Mouse (Mus musculus) kidney, postnatal 36 days (tissue): Measurements from ENCODE around the gene Smpd3.

Source experiments
- DNase-seq, 2 experiments: peaks; one replicate each; pipeline ENCODE4 v3.0.0; 2021 to 2022; ENCODE audit warnings: mixed read lengths in 2 of 2

The Smpd3 gene

DNA sequence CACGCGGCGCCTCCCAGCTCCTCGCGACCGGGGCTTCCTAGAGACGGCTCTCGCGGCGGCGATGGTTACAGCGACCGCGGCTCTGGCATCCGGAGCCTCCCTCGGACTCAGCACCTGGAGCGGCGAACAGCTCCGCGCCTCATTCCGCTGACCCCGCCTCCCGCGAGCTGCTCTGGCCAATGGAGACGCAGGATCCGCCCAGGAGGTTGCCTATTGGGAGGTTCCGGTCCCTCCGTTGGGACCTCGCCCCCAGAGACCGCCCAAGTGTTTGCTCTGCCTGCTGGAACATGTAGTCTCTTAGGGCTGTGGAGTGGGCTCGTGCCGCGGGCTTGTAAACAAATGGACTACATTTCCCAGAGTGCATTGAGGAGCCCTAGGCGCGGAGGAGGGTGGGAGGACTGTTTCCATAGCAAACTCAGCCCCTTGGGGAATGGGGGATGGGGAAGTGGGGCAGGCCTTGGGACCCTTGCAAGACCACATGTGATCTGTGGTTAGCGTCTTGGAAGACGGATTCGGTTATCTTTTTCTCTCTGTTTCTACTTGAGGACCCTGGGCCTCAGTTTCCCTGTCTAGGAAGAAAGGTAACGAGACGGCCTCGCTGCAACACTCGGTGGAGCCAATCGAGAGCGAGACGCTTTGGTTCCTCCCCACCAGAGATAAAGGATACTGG, at the start of gene Smpd3:
Gene Smpd3, minus strand, starts transcription at position 137 of the 670 bp plus-strand sequence.
- DNase-seq: peak; percentile 98 to 99

DNA sequence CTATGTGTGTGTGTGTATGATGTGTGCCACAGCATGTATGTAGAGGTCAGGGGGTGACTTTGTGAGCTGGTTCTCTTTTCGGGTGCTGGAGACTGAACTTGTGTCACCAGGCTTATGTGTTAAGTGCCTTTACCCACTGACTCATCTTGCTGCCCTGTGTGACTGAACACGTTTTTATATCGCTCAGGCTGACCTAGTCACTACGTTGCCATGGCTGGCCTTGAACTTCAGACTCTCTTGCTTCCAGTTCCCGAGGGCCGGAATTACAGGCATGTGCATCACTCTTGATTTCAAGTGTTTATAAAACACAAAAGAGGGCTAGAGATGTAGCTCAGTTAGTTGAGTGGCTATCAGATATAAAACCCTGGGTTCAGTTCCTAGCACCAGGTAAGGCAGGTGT, 43.2 kb upstream of the Smpd3 start:
- DNase-seq: no peak

DNA sequence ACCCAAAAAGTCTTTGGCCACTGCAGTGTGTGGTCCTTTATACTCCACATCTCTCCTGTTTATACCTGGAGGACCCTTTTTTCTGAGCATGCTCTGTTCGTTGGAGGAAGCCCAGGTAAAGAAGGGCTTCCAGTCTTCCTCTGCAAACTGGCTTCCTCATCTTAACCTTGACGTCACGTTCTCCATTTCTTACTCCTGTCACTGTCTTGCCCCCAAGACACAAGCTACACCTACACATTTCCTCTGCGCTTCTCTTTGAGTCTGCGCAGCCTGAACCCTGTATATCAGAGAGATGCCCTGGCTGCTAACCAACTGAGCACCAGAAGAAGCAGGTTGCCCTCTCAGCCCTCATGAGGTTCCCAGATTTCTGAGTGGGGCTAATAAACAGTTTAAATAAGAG, 41.6 kb upstream of the Smpd3 start:
- no peak for DNase-seq

DNA sequence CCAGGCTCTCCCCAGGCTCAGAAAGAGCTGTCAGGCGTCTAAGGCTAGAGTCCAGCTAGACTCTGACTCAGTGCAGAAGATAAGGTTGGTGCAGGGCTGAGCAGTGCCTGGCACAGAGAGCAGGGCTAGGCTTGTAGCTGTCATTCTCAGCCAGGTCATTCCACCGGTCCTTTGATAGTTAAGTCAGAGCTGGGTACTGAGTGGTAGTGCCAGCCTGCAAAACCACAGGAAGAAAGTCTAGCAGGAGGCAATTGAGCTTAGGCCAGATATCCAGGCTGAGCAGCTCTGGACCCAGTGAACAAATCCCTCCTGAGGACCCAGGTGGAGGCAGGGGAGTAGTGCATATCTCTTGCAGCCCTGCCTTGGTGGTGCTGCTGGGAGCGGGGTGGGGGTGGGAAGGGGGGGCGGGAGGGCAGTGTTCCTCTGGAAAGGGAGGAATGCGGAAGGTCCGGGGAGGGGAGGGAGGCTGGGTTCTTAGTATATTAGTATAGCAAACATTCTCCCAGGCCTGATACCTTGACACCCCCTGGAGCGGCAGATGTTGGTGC, 40.8 kb upstream of the Smpd3 start:
- DNase-seq: no peak

DNA sequence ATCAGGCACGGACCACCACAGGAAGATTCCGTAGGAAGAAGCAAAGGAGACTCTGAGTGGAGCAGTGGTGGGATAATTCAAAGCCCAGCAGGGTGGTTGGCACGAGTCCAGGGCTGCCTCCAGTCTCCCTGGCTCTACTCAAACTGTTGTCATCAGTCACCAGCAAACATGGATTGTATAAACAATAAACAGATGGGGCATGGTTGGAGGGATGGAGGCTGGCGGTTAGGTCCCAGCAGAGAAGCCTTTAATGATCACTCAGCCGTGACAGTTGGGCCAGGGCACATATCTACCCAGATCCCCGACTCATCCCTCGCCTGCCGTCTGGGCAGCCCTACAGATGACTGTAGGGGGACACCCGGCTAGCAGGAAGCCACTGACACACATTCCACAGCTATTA, 39.1 kb upstream of the Smpd3 start:
- no peak for DNase-seq

DNA sequence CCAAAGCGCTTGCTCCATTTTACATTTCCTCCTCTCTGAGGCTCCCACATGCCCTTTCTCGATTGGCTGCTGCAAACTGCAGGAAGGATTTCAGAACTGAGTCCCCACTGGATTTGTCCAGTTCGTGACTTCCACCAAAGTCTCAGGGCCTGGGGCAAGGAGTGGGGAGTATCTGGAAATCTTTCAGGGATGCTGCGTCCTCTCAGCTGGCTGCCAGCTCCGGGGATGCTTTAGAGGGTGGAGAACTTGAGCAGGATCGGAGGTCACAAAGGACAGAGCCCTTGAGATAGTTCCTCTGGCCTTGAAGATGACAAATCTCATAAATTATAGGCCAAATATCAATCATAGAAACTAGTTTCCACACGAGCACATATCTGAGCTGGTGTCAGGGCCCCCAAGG, 38.2 kb upstream of the Smpd3 start:
- DNase-seq: no peak

DNA sequence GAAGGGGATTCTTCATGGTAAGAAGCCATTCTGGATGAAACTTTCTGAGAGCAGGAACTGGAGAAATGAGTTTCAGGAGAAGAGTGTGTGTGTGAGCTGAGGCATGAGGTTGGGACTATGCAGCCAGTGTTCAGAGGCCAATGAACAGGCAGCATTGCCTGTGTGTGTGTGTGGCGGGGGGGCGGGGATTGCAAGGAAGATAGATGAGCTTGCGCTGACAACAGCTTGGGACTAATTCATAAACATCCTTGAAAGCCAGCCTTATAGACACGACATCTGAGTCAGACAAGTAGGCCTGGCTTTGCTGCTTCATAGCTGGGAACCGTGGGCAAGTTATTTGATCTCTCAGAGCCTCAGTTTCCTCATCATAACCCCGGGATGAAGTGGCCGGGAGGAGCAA, 31.3 kb upstream of the Smpd3 start:
- DNase-seq: no peak

DNA sequence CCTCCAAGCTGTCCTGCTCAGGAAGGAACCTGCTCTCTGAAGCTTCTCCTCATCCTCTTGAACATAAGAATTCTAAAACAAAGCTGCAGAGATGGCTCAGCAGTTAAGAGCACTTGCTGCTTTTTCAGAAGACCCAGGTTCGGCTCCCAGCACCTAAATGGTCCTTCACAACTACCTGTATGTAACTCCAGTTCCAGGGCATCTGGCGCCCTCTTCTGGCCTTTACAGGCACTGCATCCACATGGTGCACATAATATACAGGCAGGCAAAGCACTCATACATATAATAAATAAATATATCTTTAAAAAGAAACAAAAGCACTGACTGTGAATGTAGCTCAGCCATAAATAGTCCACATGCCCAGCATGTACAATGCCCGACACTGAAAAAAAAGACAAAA, 30.7 kb upstream of the Smpd3 start:
- DNase-seq: peak in 1 of 2 experiments; percentile 5

DNA sequence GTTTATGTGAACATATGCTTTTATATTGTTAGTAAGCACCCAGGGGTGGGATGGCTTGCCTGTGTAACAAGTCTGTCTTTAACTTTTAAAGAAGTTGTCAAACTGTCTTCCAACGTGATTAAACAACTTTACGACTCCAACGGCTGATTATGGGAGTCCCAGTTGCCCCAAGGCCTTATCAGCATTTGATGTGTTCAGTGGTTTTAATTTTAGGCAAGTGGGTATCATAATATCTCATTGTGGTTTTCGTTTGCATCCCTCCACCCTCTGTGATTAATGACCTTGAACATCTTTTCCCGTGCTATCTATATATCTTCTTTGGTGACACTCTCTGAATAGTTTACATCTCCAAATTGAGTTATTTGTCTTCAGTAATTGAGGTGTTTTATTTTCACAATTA, 27.0 kb upstream of the Smpd3 start:
- DNase-seq: no peak

DNA sequence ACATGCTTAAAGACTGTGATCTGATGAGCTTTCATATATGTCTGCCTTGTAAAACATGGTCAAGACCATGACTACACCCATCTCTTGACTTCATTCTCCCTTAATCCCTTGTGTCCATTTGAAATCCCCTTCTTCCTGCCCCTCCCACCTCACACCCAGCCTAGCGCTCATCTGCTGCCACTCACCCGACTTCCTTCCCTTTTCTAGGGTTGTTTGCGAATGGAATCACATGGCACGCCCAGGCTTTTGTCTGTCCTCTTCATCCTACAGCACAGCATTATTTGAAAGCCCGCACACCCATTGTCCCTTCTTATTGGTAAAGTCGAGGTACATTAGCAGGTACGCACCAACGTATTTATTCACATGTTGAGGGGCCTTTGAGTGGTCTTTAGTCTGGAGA, 26.5 kb upstream of the Smpd3 start:
- DNase-seq: no peak

DNA sequence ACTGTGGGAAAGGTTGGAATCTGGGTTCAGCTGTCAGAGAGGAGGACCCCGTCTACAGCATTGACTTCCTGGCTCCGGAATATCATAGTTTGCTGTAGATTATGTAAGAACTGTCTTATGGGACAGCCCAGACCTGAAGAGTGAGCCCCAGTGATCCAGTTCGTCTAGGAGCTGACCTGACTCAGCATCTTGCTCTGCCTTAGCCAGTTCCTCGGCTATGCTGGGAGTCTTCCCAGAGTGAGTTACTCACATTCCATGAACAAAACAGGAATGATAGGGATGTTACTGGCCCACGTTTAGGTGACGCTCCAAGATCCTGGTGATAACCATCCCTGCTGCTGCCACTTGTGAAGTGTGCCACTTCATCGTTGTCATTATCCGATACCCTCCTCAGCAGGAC, 25.5 kb upstream of the Smpd3 start:
- no peak for DNase-seq

DNA sequence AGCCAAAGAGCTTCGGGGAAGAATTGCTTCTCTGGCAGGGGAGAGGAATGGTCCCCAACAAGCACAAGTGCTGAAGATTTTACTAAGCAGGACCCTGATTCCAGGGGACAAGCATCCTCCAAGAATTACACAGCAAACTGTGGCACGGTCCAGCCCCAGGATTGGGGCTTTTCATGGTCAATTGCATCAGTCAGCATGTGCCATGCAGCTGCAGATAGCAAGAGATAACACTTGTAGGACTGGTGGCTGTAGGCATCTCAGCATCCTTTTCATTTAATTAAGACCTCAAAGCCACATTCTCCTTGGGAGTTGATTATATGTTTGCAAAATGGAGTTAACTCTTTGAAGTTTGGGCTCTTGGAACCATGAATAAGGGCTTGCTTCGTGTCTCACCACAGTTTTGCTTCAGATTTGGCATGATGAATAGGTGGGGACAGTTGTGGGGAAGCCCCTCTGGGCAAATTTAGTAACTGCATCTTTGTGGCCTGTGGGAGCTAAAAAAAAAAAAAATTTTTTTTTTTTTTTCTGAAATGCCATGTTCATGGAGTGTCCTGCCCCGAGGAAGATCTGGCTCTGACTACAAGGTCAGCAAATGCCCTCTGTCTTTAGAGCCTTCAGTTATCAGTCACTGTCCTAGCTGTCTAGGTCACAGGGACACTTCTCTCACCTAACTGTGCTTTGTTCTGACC, 22.0 kb upstream of the Smpd3 start:
- no peak for DNase-seq

DNA sequence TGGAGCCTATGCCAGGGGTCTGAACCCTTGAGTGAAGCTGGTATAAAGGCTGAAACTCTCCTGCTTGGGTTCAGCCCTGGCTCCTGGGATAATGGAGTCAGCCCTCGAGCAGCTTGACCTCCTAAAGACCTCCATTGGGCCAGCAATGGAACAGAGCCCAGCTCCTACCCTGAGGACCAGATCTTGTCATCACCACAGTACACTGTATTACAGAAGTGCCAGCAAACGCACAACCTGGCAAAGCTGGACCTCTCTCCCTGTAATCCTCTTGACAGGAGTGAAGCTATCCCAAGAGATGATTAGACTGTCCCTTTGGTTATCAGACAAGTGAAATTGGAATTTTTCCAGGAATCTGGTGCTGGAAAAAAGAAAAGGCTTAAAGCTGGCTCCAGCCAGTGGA, 13.3 kb upstream of the Smpd3 start:
- no peak for DNase-seq

DNA sequence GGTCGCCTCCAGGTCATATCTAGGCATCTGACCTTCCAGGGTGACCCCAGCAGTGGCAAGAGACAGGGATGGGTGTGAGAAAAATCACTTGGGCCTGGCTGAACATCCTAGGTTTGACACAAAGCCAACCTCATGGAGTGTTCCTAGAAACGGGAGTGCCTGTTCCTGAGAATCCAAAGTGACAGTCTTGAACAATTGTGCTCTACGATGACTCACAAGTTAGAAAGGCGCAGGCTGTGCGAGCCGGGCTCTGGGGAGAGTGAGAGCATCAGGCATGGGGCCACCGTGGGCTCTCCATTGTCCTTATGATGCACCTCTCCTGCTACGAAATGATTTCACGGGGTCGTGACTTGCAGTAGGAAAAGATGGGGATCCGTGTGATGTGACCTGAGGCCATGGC, 11.6 kb upstream of the Smpd3 start:
- DNase-seq: no peak

DNA sequence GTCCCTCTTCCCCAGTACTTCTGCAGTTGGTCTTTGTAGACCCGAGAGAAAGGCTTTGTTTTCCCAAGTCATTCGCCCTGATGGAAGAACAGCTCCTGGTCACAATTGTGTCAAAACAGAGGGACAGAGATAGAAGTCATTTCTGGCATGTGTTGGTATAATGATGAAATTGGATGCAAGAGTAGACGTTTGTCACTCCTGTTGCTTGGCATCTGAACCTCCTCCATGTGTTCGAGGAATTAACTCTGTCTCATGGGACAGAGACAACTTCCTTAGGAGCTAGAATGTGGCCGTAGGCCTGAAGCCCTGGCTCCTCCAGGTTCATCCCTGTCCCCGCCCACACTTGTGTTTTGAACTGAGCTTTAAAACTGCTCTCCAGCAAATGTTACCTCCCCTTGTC, 8.3 kb upstream of the Smpd3 start:
- no peak for DNase-seq

DNA sequence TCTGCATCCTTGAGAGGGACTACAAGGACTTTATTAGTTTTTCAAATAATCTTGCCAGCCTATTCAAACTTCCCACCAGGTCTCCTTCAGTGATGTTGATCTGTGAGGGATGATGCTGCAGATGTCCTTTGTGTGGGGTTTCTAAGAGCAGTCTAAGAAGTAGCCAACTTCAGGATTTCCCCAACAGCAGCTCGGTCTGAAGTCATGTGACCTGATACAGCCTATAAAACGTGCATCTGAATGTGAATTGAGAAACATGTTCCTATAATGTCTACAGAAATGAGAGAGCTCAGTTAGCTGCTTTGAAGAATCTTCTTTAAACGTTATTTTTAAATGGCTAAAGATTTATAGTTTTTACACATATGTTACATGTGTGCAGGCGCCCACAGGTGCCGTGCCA, 5.7 kb upstream of the Smpd3 start:
- no peak for DNase-seq

DNA sequence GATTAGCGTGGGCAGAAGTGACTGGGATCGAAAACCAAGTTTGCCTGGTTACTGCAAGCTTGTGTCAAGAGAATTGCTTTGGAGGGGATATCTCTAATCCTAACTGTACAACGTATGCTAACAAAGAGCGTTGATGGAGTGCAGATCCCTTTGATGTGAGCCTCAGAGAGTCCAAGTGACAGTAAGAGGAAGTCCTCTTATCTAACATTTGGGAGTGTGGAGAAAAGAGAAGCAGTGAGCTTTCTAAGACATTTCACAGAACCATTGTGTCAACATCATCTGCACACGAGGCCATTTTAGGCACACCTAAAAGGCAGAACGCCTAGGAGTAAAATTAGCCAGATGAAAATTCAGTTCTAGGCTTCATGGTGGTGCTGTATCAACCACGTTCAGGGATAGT, 5.0 kb upstream of the Smpd3 start:
- DNase-seq: no peak

DNA sequence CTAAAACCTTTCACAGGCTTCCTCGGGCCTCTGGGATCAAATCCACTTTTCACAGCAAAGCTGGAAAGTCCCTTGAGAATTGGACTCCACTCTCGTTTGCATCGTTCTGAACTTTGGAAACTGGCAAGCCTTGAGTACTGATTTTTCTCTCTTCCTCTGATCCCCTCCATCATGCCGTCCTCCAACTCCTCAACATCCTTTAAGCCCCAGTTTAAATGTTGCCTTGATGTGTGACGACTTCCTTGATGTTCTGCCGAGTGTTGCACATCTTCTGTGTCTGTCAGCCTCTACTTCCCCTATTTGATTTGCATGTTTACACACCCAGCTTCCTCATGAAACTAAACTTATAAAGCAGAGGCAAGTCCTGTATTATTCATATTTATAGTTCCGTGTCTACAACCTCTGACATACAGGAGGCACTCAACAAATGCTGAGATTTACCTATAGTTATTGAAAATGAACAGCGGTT, 987 bp upstream of the Smpd3 start:
- no peak for DNase-seq

DNA sequence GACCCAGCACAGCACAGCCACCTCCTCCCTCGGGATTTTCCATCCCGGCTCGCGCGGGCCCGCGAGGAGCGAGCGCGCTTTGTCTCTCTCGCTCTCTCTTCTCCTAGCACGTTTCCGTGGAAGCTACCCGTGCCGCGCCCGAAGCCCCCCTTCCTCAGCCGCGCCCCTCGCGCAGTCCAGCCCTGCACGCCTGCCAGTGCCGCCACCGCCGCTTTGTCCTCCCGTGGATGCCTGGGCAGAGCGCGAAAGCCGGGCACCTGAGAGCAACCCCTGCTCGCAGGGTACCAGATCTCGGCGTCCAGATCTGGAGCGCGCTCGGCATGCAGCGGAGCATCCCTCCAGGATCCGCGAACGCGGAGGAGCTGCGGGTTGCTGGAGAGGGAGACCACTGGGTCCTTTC, 1.2 kb downstream of the Smpd3 start:
- DNase-seq: no peak

DNA sequence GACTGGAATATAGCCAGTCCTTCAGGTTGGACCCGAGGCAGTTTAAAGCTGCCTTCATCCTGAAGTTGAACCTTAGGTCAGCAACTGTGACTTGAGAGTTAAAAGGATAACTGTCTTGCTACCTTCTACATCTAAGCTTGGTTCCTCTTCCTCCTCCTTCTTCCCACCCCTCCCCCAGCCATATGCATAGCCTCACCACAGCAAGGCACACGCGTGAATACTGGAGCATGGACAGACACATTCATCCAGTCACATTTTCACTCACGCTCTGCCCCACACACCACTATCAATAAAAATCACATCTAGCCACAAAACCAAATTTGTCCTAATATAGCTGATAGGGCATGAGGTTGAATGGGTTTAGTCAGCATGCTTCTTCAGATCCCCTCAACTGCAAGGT, 1.8 kb downstream of the Smpd3 start:
- no peak for DNase-seq

DNA sequence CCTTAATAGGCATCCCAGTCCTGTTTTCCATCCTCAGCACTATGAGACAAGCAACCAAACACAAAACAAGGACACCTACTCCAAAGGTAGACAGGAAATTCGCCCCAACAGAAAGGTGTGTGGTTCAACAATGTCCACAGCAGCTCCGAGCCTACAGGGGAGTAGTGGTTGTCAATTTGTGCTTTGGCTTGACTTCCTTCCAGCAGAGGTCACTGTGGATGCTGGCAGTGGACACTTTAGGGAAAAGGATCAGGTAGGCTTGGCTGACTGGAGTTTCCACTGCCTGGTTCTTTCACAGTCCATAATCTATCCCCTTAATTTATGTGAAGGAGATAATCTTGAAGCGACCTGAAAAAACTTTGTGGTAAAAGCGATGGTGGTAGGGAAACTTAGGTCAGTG, 2.6 kb downstream of the Smpd3 start:
- DNase-seq: peak in 1 of 2 experiments; percentile 42

DNA sequence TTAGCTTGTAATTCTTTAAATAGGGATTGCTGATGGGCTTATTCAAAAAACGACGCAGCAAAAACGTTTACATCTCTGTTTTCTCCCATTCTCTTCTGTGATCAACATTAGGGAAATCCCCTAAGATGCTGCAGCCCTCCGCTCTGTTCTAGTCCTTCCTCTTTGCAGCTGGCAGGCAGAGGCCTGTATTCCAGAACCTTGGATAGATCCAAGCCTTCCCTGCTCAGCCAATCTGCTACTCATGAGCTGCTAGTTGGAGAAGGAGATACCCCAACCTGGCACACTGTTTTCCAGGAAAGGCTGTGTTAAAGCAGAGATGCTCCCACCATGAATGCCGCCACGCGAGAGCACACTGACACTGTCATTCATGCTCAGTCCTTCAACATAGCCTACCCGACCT, 4.4 kb downstream of the Smpd3 start:
- DNase-seq: peak in 1 of 2 experiments; percentile 6

DNA sequence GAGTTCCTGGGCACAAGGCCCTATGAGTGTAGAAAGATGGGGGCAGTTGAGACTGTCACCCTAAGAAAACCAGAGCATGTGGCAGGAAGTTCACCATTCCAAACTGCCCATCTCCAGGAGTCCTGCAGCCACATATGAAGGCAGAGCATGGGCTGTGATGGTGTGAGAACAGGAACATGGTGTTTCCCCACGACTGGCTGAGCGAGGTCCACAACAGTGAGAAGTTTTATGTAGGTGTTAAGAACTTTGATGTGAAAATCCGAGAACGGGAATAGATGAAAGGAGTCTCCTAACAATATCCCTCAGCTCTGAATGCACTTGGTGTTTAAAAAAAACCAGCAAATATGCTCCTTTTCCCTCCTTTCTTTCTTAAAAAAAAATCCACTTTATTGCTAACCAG, 5.3 kb downstream of the Smpd3 start:
- no peak for DNase-seq

DNA sequence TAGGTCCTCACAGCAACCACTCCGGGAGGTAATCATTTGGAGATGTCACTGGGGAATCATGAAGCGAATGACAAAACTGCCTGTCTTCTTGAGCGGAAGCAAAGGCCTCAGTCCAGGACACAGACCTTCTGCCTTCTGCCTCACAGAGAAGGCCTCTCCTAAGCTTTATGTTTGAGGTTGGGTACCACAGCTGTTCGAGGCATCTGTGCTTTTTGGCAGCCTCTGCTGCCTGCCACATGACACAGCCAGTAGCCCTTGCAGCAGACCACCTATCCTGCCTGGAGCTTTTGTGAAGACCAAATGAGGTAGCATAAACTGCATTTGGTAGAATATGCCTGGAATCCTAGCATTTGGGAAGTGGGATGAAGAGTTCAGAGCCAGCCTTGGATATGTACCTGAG, 11.2 kb downstream of the Smpd3 start:
- DNase-seq: no peak

DNA sequence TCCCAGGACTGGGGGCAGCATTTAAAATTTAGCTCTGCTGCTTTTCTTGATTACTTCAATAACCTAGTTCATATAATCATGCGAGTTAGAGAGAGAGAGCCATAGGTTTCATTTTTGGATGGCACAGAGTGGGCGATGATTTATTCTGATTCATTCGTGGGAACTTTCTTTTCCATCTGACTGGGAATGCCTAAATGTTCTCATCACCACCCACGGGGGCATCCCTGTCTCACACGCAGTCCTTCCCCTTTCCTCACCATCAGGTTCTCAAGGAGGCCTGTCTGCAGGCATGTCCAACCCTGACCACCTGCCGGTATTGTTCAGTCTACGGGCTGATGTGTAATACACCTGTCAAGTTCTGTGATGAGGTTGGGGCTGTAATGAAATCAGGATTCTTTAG, 16.4 kb downstream of the Smpd3 start:
- no peak for DNase-seq
